Mouse (Mus musculus) c-Kit-positive CD71-negative TER-119-negative erythroid progenitor cells, embryonic 14.5 days (primary cell): ENCODE measurements at regions not wholly inside any gene's neighbourhood (a gene's known extent, or its start where the extent isn't known, plus 50 kb on each side); places are given as distances from the start of the nearest gene placed in this dataset.
A peak's percentile ranks its signal among the peaks of the same experiment; 100 is the strongest.

Experiments
- DNase-seq: peaks from one replicate; pipeline ENCODE4 v3.0.0-alpha.2; 2013; ENCODE audit warnings: low read depth

- no peak for DNase-seq
Observed at GRCm38 (mm10) chr10:98717856-98718255, 196.3 kb upstream of the Atp2b1 start.

- peak; percentile 14 for DNase-seq
Observed at GRCm38 (mm10) chr10:98718706-98719105, 195.5 kb upstream of the Atp2b1 start.

GRCm38 (mm10) chr10:98720256-98721005 is 193.8 kb upstream of the Atp2b1 start:
- no peak for DNase-seq

GRCm38 (mm10) chr10:98725110-98725509 is 189.1 kb upstream of the Atp2b1 start:
- DNase-seq = no peak

- DNase-seq = no peak
Observed at GRCm38 (mm10) chr10:98727130-98727529, 187.1 kb upstream of the Atp2b1 start.

GRCm38 (mm10) chr10:98728396-98729030 is 185.7 kb upstream of the Atp2b1 start:
- no peak for DNase-seq

- DNase-seq = no peak
Observed at GRCm38 (mm10) chr10:98733950-98734585, 180.1 kb upstream of the Atp2b1 start.

GRCm38 (mm10) chr10:98740507-98741147 is 173.6 kb upstream of the Atp2b1 start:
- DNase-seq = no peak

- DNase-seq = no peak
Observed at GRCm38 (mm10) chr10:98741398-98741797, 172.8 kb upstream of the Atp2b1 start.

- DNase-seq = no peak
Observed at GRCm38 (mm10) chr10:98742822-98743605, 171.2 kb upstream of the Atp2b1 start.

- peak; percentile 72 for DNase-seq
Observed at GRCm38 (mm10) chr10:98744246-98744645, 170.0 kb upstream of the Atp2b1 start.

- DNase-seq = no peak
Observed at GRCm38 (mm10) chr10:98744662-98745061, 169.5 kb upstream of the Atp2b1 start.

- no peak for DNase-seq
Observed at GRCm38 (mm10) chr10:98745409-98745808, 168.8 kb upstream of the Atp2b1 start.

GRCm38 (mm10) chr10:98745861-98746260 is 168.3 kb upstream of the Atp2b1 start:
- no peak for DNase-seq

- DNase-seq = no peak
Observed at GRCm38 (mm10) chr10:98748856-98749583, 165.2 kb upstream of the Atp2b1 start.

GRCm38 (mm10) chr10:98749584-98749947 is 164.6 kb upstream of the Atp2b1 start:
- no peak for DNase-seq

- DNase-seq = no peak
Observed at GRCm38 (mm10) chr10:98751376-98752058, 162.7 kb upstream of the Atp2b1 start.

GRCm38 (mm10) chr10:98761080-98761479 is 153.1 kb upstream of the Atp2b1 start:
- no peak for DNase-seq

- DNase-seq = no peak
Observed at GRCm38 (mm10) chr10:98765786-98766419, 148.3 kb upstream of the Atp2b1 start.

- no peak for DNase-seq
Observed at GRCm38 (mm10) chr10:98779783-98780182, 134.4 kb upstream of the Atp2b1 start.
